Mouse (Mus musculus): ENCODE data around the gene Ssb. TPM values are rescaled to one million over a fixed set of nuclear protein-coding genes. Genes with fewer than 3 reads are reported as not detected.

Ssb gene
- polyA plus RNA-seq, 1 experiment from 2014 or later: 185 TPM

GRCm38 (mm10) chr2:69856392-69856791, 5.0 kb upstream of the Ssb start:
- DNase-seq (ENCODE audit: low spot score) (peak; percentile 82), ATAC-seq (peak; percentile 68)
- H3K27me3 ChIP-seq (replicated peaks; ENCODE audit: insufficient read depth, low read length): no peaks in the 10 kb centered on the region
- H3K4me3 ChIP-seq (ENCODE audit: low read depth, low read length): no peak overlapping the region
- no peak overlapping the region for H3K4me2 ChIP-seq (replicated peaks; ENCODE audit: low read depth, low read length)
- no peaks in the 10 kb centered on the region for H3K4me1 ChIP-seq (ENCODE audit: insufficient read depth, low read depth, low read length)
- WGBS: 17% methylated on average over 8 of the region's 8 CpGs
- no peaks in the 10 kb centered on the region for H3K9me3 ChIP-seq (ENCODE audit: low read length)
- H3K9ac ChIP-seq (replicated peaks; ENCODE audit: low read depth): no peak overlapping the region
- no peak for TF ChIP-seq EP300 (IDR thresholded peaks at IDR 0.05)
- TF ChIP-seq CTCF (IDR thresholded peaks at IDR 0.05): peak; percentile 69
- H3K27ac ChIP-seq (ENCODE audit: low read length): no peak overlapping the region
- no peaks in the 10 kb centered on the region for H3K36me3 ChIP-seq (ENCODE audit: insufficient read depth, low read length)

DNA sequence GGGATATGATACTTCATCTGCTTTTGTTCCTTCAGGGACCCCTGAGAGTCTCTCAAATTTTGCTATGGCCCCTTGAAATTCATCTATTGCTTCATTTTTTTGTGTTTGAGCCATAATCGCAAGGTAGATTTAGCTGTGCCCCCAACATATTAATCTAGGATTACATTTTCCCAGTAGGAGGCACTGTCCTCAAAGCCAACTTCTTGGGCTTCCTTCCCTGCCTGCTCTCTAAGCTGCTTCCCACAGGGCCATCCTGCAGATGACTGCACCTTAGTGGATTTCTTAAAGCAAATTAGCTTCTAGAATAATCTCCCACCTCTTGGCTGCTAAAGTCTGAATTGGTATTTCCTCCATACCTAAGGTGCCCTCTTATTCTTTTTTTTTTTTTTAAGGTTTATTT, 3.5 kb upstream of the Ssb start:
- Histone ChIP-seq H3K4me3 (ENCODE audit: low read depth, low read length) (no peak overlapping the region), H3K9ac (replicated peaks; ENCODE audit: low read depth) (no peak overlapping the region), H3K27ac (ENCODE audit: low read length) (no peak overlapping the region), H3K27me3 (replicated peaks; ENCODE audit: insufficient read depth, low read length) (no peaks in the 10 kb centered on the region), H3K4me2 (replicated peaks; ENCODE audit: low read depth, low read length) (no peak overlapping the region), H3K9me3 (ENCODE audit: low read length) (no peaks in the 10 kb centered on the region), H3K36me3 (ENCODE audit: insufficient read depth, low read length) (no peaks in the 10 kb centered on the region), H3K4me1 (ENCODE audit: insufficient read depth, low read depth, low read length) (no peaks in the 10 kb centered on the region)
- 88% methylated on average over 1 of the region's 1 CpGs for WGBS
- ATAC-seq (no peak), DNase-seq (ENCODE audit: low spot score) (peak; percentile 30)
- TF ChIP-seq CTCF (IDR thresholded peaks at IDR 0.05) (peak; percentile 53), EP300 (IDR thresholded peaks at IDR 0.05) (no peak)

DNA sequence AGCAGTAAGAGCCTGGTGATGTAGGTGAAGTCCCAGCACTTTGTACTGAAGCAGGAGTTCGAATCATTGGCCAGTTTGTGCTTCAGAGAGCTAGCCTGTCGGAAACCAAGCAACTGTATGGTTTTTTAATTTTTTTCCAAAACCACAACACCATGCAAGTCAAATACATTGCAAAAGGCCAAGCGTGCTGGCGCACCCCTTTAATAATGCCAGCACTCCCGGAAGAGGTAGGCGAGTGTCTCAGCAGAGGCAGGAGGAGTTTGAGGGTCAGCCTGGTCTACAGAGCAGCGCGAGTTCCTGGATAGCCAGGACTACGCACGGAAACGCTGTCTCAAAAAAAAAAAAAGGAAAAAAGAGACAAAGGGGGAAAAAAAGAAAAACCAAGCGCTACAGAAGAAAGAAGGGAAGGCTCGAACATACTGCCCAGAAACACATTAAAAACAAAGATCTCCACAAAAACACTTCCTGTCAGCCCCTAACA, 350 bp upstream of the Ssb start:
- H3K27me3 ChIP-seq (replicated peaks; ENCODE audit: insufficient read depth, low read length): no peaks in the 10 kb centered on the region
- WGBS: 8% methylated on average over 13 of the region's 13 CpGs
- DNase-seq (ENCODE audit: low spot score): no peak

GRCm38 (mm10) chr2:69862117-69862657, 825 bp downstream of the Ssb start:
- Histone ChIP-seq H3K4me3 (ENCODE audit: low read depth, low read length) (peak overlapping the region; percentile 100), H3K4me1 (ENCODE audit: insufficient read depth, low read depth, low read length) (no peaks in the 10 kb centered on the region), H3K9ac (replicated peaks; ENCODE audit: low read depth) (peak overlapping the region; percentile 97), H3K9me3 (ENCODE audit: low read length) (no peaks in the 10 kb centered on the region), H3K4me2 (replicated peaks; ENCODE audit: low read depth, low read length) (peak overlapping the region; percentile 62), H3K27me3 (replicated peaks; ENCODE audit: insufficient read depth, low read length) (no peaks in the 10 kb centered on the region), H3K36me3 (ENCODE audit: insufficient read depth, low read length) (no peaks in the 10 kb centered on the region), H3K27ac (ENCODE audit: low read length) (peak overlapping the region; percentile 89)
- DNase-seq (ENCODE audit: low spot score) (no peak), ATAC-seq (no peak)
- TF ChIP-seq EP300 (IDR thresholded peaks at IDR 0.05) (no peak), CTCF (IDR thresholded peaks at IDR 0.05) (no peak)
- WGBS: 0% methylated on average over 13 of the region's 13 CpGs

More for the DNA sequence above, 350 bp upstream of the Ssb start:
- peak overlapping the region; percentile 16; the same call in 1 of the 2 replicates for H3K9ac ChIP-seq (replicated peaks; ENCODE audit: low read depth)
- no peaks in the 10 kb centered on the region for H3K36me3 ChIP-seq (ENCODE audit: insufficient read depth, low read length)
- H3K4me3 ChIP-seq (ENCODE audit: low read depth, low read length): peak overlapping the region; percentile 100
- no peaks in the 10 kb centered on the region for H3K4me1 ChIP-seq (ENCODE audit: insufficient read depth, low read depth, low read length)
- H3K27ac ChIP-seq (ENCODE audit: low read length): peak overlapping the region; percentile 89
- TF ChIP-seq EP300 (IDR thresholded peaks at IDR 0.05): no peak
- TF ChIP-seq CTCF (IDR thresholded peaks at IDR 0.05): no peak
- peak; percentile 46 for ATAC-seq
- H3K9me3 ChIP-seq (ENCODE audit: low read length): no peaks in the 10 kb centered on the region
- peak overlapping the region; percentile 62 for H3K4me2 ChIP-seq (replicated peaks; ENCODE audit: low read depth, low read length)

DNA sequence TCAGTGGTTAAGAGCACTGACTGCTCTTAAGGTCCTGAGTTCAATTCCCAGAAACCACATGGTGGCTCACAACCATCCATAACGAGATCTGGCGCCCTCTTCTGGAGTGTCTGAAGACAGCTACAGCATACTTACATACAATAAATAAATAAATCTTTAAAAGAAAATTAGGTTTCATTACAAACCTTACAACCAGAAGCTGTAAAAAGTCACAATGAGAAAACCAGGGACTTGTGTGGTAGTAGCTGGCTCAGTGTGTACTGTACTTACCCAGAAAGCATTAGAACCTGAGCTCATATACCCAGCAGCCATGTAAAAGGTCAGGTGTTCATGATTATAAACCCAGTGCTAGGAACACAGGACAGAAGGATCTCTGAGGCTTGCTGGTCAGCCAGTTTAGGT, 22.6 kb downstream of the Ssb start:
- no peak for TF ChIP-seq EP300 (IDR thresholded peaks at IDR 0.05)
- TF ChIP-seq CTCF (IDR thresholded peaks at IDR 0.05): peak; percentile 49
- Histone ChIP-seq H3K27me3 (replicated peaks; ENCODE audit: insufficient read depth, low read length) (no peaks in the 10 kb centered on the region), H3K27ac (ENCODE audit: low read length) (no peak overlapping the region), H3K4me1 (ENCODE audit: insufficient read depth, low read depth, low read length) (peaks cover 4% of the 10 kb centered on the region; the same call in 1 of the 2 replicates), H3K4me3 (ENCODE audit: low read depth, low read length) (no peak overlapping the region), H3K36me3 (ENCODE audit: insufficient read depth, low read length) (no peaks in the 10 kb centered on the region), H3K4me2 (replicated peaks; ENCODE audit: low read depth, low read length) (no peak overlapping the region), H3K9ac (replicated peaks; ENCODE audit: low read depth) (no peak overlapping the region), H3K9me3 (ENCODE audit: low read length) (no peaks in the 10 kb centered on the region)
- no peak for ATAC-seq
- no peak for DNase-seq (ENCODE audit: low spot score)
- 64% methylated on average over 2 of the region's 2 CpGs for WGBS

DNA sequence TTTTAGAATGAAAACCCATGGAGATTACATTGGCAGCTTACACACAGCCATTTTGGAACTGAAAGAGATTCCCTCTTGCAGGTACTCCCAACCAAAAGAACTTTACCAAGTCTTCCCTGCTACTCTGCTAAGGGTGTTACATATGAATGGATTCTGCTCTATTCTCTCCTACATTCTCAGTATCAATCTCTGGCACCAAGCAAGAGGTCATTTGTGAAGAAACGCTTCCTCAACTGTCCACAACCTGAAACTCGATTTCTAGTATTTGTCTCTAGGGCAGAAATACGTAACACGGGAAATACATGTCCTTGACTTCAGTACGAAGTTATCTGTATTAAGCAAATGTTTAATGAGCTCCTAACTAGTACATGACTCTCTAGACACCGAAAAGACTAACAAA, 23.2 kb downstream of the Ssb start:
- peak overlapping the region; percentile 72 for H3K4me3 ChIP-seq (ENCODE audit: low read depth, low read length)
- H3K9me3 ChIP-seq (ENCODE audit: low read length): no peaks in the 10 kb centered on the region
- ATAC-seq (no peak), DNase-seq (ENCODE audit: low spot score) (no peak)
- H3K9ac ChIP-seq (replicated peaks; ENCODE audit: low read depth): 0 out of 2 replicates have a peak overlapping the region, but pooled peaks have one; percentile 2
- TF ChIP-seq EP300 (IDR thresholded peaks at IDR 0.05) (no peak), CTCF (IDR thresholded peaks at IDR 0.05) (no peak)
- no peaks in the 10 kb centered on the region for H3K36me3 ChIP-seq (ENCODE audit: insufficient read depth, low read length)
- WGBS: 27% methylated on average over 6 of the region's 6 CpGs
- H3K27ac ChIP-seq (ENCODE audit: low read length): no peak overlapping the region
- H3K4me2 ChIP-seq (replicated peaks; ENCODE audit: low read depth, low read length): peak overlapping the region; percentile 81
- H3K27me3 ChIP-seq (replicated peaks; ENCODE audit: insufficient read depth, low read length): no peaks in the 10 kb centered on the region
- peaks cover 4% of the 10 kb centered on the region; the same call in 1 of the 2 replicates for H3K4me1 ChIP-seq (ENCODE audit: insufficient read depth, low read depth, low read length)
